Mouse (Mus musculus) effector memory CD4-positive, alpha-beta T cell, adult 5 months (primary cell): Measurements from ENCODE around the gene Atp5j2. TPM values are rescaled to one million over a fixed set of nuclear protein-coding genes. Genes with fewer than 3 reads are reported as not detected.

Source experiments
- polyA plus RNA-seq: library from polyadenylated mRNA; unstranded; fragments of 100-300 nt; shearing (Covaris generic); gene quantifications from one replicate; pipeline ENCODE4 v1.2.1, GENCODE M21; 2017

Atp5j2 gene
- 234 TPM for polyA plus RNA-seq

GRCm38 (mm10) chr5:145191962-145192361, at the start of gene Atp5j2:
Gene Atp5j2 (minus strand): TSS chr5:145192062.

GRCm38 (mm10) chr5:145231367-145231871, 39.6 kb upstream of the Atp5j2 start, which contains the start of gene Zfp655:
Gene Zfp655 (plus strand): TSS chr5:145231715.

GRCm38 (mm10) chr5:145203936-145204691, 12.3 kb upstream of the Atp5j2 start, which contains the start of gene Zkscan5:
Gene Zkscan5 (plus strand): TSS chr5:145204562.

GRCm38 (mm10) chr5:145201321-145201991, 9.6 kb upstream of the Atp5j2 start, which contains the start of gene Zkscan14:
Gene Zkscan14 (minus strand): TSS chr5:145201868.

GRCm38 (mm10) chr5:145166536-145167305, 25.1 kb downstream of the Atp5j2 start, which contains the start of the genes Ptcd1 and Cpsf4:
Gene Ptcd1 (minus strand): TSS chr5:145167108.
Gene Cpsf4 (plus strand): TSS chr5:145167213.

GRCm38 (mm10) chr5:145139571-145140519, 52.0 kb downstream of the Atp5j2 start, which contains the start of the genes Pdap1 and Bud31:
Gene Pdap1 (minus strand): TSS chr5:145140238.
Gene Bud31 (plus strand): TSS chr5:145140362.

Other genes starting within 250 kb of the Atp5j2 start
- 37.6 TPM for gene Smurf1, start 226.2 kb downstream of the Atp5j2 start, polyA plus RNA-seq
- gene Gm4871, start 159.3 kb downstream of the Atp5j2 start, polyA plus RNA-seq: not detected
- not detected for gene 1700018F24Rik, start 149.1 kb downstream of the Atp5j2 start, polyA plus RNA-seq
- 71.9 TPM for gene Arpc1a, start 108.2 kb downstream of the Atp5j2 start, polyA plus RNA-seq
- gene Kpna7, start 108.0 kb downstream of the Atp5j2 start, polyA plus RNA-seq: not detected
- 1,118 TPM for gene Arpc1b, start 77.8 kb downstream of the Atp5j2 start, polyA plus RNA-seq
- gene Pdap1, start 51.8 kb downstream of the Atp5j2 start, polyA plus RNA-seq: 36.0 TPM
- 215 TPM for gene Bud31, start 51.7 kb downstream of the Atp5j2 start, polyA plus RNA-seq
- 13.6 TPM for gene Ptcd1, start 25.0 kb downstream of the Atp5j2 start, polyA plus RNA-seq
- 29.3 TPM for gene Cpsf4, start 24.8 kb downstream of the Atp5j2 start, polyA plus RNA-seq
- 36.1 TPM for gene Zkscan14, start 9.8 kb upstream of the Atp5j2 start, polyA plus RNA-seq
- 3.8 TPM for gene Zkscan5, start 12.5 kb upstream of the Atp5j2 start, polyA plus RNA-seq
- gene Zfp655, start 39.7 kb upstream of the Atp5j2 start, polyA plus RNA-seq: 75.0 TPM
- 1.3 TPM for gene Zscan25, start 88.4 kb upstream of the Atp5j2 start, polyA plus RNA-seq
- not detected for gene Cyp3a57, start 153.2 kb upstream of the Atp5j2 start, polyA plus RNA-seq